ENCODE assay signal across 8 mouse cellular contexts in genomic region chr10:17726373-17726720, GRCm38 (mm10). TPM values are rescaled to one million over a fixed set of nuclear protein-coding genes. Genes with fewer than 3 reads are reported as not detected.
DNase-seq lines count a peak whose midpoint lies in the region; ATAC-seq and TF ChIP-seq lines count a peak whose summit lies in the region.

No protein-coding gene starts in this region.

- no peaks in the 10 kb centered on the region for H3K36me3 ChIP-seq in hindbrain, embryonic 12.5 days
- H3K36me3 ChIP-seq in liver, embryonic 13.5 days = peaks cover 9% of the 10 kb centered on the region; the same call in 1 of the 2 replicates
- no peaks in the 10 kb centered on the region for H3K36me3 ChIP-seq in stomach, postnatal 0 days (ENCODE audit: control insufficient read depth, insufficient read depth, low read length)

- H3K27ac ChIP-seq in hindbrain, embryonic 12.5 days = peak overlapping the region; percentile 75
- H3K27ac ChIP-seq in liver, embryonic 13.5 days = 0 out of 2 replicates have a peak overlapping the region, but pooled peaks have one; percentile 9
- H3K27ac ChIP-seq in stomach, postnatal 0 days (replicated peaks) = 0 out of 2 replicates have a peak overlapping the region, but pooled peaks have one; percentile 35

- peak; percentile 10 for DNase-seq in lung, adult 2 months
- DNase-seq in lung, adult 18-20 months = no peak
- peak; percentile 18 to 52 for DNase-seq in cerebellum, postnatal 36 days
- no peak for DNase-seq in liver, embryonic 13.5 days
- DNase-seq in stomach, postnatal 0 days (ENCODE audit: low spot score) = no peak
- DNase-seq in right cerebral cortex, postnatal 36 days (ENCODE audit: low spot score in 2 of 2) = no peak
- DNase-seq in thymus, postnatal 14 days = no peak

- H3K27me3 ChIP-seq in hindbrain, embryonic 12.5 days = no peaks in the 10 kb centered on the region
- no peaks in the 10 kb centered on the region for H3K27me3 ChIP-seq in liver, embryonic 13.5 days
- no peaks in the 10 kb centered on the region for H3K27me3 ChIP-seq in stomach, postnatal 0 days (ENCODE audit: control insufficient read depth, insufficient read depth, low read length)

- no peak for ATAC-seq in hindbrain, embryonic 12.5 days (ENCODE audit: low FRiP score)
- ATAC-seq in liver, embryonic 13.5 days (ENCODE audit: low read depth) = no peak
- no peak for ATAC-seq in stomach, postnatal 0 days (ENCODE audit: low FRiP score, low TSS enrichment)

- peak overlapping the region; percentile 19 for H3K4me3 ChIP-seq in lung, adult 2 months (replicated peaks; ENCODE audit: extremely low read depth, low read depth, low read length)
- peak overlapping the region; percentile 96 for H3K4me3 ChIP-seq in hindbrain, embryonic 12.5 days
- H3K4me3 ChIP-seq in liver, embryonic 13.5 days (replicated peaks) = 0 out of 2 replicates have a peak overlapping the region, but pooled peaks have one; percentile 4
- H3K4me3 ChIP-seq in stomach, postnatal 0 days (ENCODE audit: low read depth, low read length) = peak overlapping the region; percentile 3; the same call in 1 of the 2 replicates

- WGBS in lung, adult 2 months = 60% methylated on average over 2 of the region's 2 CpGs
- 48% methylated on average over 2 of the region's 2 CpGs for WGBS in hindbrain, embryonic 12.5 days
- 79% methylated on average over 2 of the region's 2 CpGs for WGBS in liver, embryonic 13.5 days (ENCODE audit: insufficient replicate concordance)
- 73% methylated on average over 2 of the region's 2 CpGs for WGBS in stomach, postnatal 0 days

- peak overlapping the region; percentile 70 for H3K4me2 ChIP-seq in hindbrain, embryonic 12.5 days (replicated peaks)
- peak overlapping the region; percentile 53 for H3K4me2 ChIP-seq in liver, embryonic 13.5 days
- peak overlapping the region; percentile 44 for H3K4me2 ChIP-seq in stomach, postnatal 0 days (replicated peaks; ENCODE audit: low read depth)

- peaks cover 7% of the 10 kb centered on the region; the same call in 1 of the 2 replicates for H3K4me1 ChIP-seq in lung, adult 2 months (ENCODE audit: control insufficient read depth, insufficient read depth, low read length)
- peaks cover 29% of the 10 kb centered on the region for H3K4me1 ChIP-seq in hindbrain, embryonic 12.5 days
- peaks cover 53% of the 10 kb centered on the region for H3K4me1 ChIP-seq in liver, embryonic 13.5 days (replicated peaks)
- H3K4me1 ChIP-seq in stomach, postnatal 0 days (replicated peaks; ENCODE audit: control insufficient read depth, insufficient read depth) = no peaks in the 10 kb centered on the region; the same call in 1 of the 2 replicates

- peak overlapping the region; percentile 50 for H3K9ac ChIP-seq in hindbrain, embryonic 12.5 days
- H3K9ac ChIP-seq in liver, embryonic 13.5 days = no peak overlapping the region
- H3K9ac ChIP-seq in stomach, postnatal 0 days (ENCODE audit: low read length) = no peak overlapping the region; the same call in 1 of the 2 replicates

- no peaks in the 10 kb centered on the region for H3K9me3 ChIP-seq in hindbrain, embryonic 12.5 days (replicated peaks)
- no peaks in the 10 kb centered on the region for H3K9me3 ChIP-seq in liver, embryonic 13.5 days (replicated peaks)
- no peaks in the 10 kb centered on the region for H3K9me3 ChIP-seq in stomach, postnatal 0 days (ENCODE audit: control insufficient read depth, low read length)

- TF ChIP-seq POLR2A in lung, adult 2 months (IDR thresholded peaks at IDR 0.05; ENCODE audit: borderline replicate concordance, extremely low read depth, low read depth, low read length) = no peak; the same call in 1 of the 2 replicates

- no peak for TF ChIP-seq CTCF in lung, adult 2 months (IDR thresholded peaks at IDR 0.05; ENCODE audit: insufficient read depth, low read length)
- no peak for TF ChIP-seq CTCF in stomach, postnatal 0 days (IDR thresholded peaks at IDR 0.05; ENCODE audit: low read depth)

- no peak for TF ChIP-seq EP300 in stomach, postnatal 0 days (optimal IDR thresholded peaks at IDR 0.05)

RNA-seq across cellular contexts. Expression of gene Cited2, which starts 3.3 kb away (rescaled TPM):
- polyA plus RNA-seq in lung, adult 2 months (2012; rRNA removed) = 55.0 and 78.3 TPM in 2 replicates
- 110 and 129 TPM in 2 replicates for polyA plus RNA-seq in hindbrain, embryonic 12.5 days (2016; fragmentation: Nextera tagmentation; extraction: Ambion mirVana)
- 16.9 and 22.2 TPM in 2 replicates for polyA plus RNA-seq in liver, embryonic 13.5 days (2015; fragmentation: Nextera tagmentation; extraction: Ambion mirVana)
- polyA plus RNA-seq in stomach, postnatal 0 days (2015; fragmentation: Nextera tagmentation; extraction: Ambion mirVana) = 33.0 and 33.7 TPM in 2 replicates

Comparison
In these comparisons a context has a peak if more than half of its experiments do, and no peak if none do; other contexts are left out.
1. DNase-seq: peak in lung, adult 2 months (single experiment) and cerebellum, postnatal 36 days (2 of 2); none in lung, adult 18-20 months (0 of 2), liver, embryonic 13.5 days (single experiment), stomach, postnatal 0 days (single experiment), right cerebral cortex, postnatal 36 days (0 of 2) and thymus, postnatal 14 days (single experiment).
2. H3K4me3 ChIP-seq: peak in every context shown above with its lines; median percentile 96 in hindbrain, embryonic 12.5 days; 19 in lung, adult 2 months; 4 in liver, embryonic 13.5 days; 3 in stomach, postnatal 0 days.
3. H3K27ac ChIP-seq: peak in every context shown above with its lines; median percentile 75 in hindbrain, embryonic 12.5 days; 35 in stomach, postnatal 0 days; 9 in liver, embryonic 13.5 days.
4. Peak in every context shown above with its lines, with median percentiles within 50 percentile points of each other: H3K4me2 ChIP-seq.